Mouse (Mus musculus) left cerebral cortex, adult 6 months (tissue): Measurements from ENCODE around the gene Dbil5. TPM values are rescaled to one million over a fixed set of nuclear protein-coding genes. Genes with fewer than 3 reads are reported as not detected.

Experiments used
- long read RNA-seq, 2 experiments: library from polyadenylated mRNA; unstranded; transcript quantifications; one replicate each; pipeline ENCODE4 v2.0.0; 2019 to 2020
- polyA plus RNA-seq: library from polyadenylated mRNA; unstranded; fragments of <200 nt; fragmentation: Nextera tagmentation; gene quantifications from 2 replicates; pipeline ENCODE4 v1.2.3, GENCODE M21; 2021

Gene Dbil5
- polyA plus RNA-seq, result 1.2 and 2.3 TPM in 2 replicates
- long read RNA-seq, experiment 1, result 0 reads
- long read RNA-seq, experiment 2, partial matches to known transcripts, result 0 of 1 reads
- long read RNA-seq, experiment 2, other reads (novel, unspliced or antisense), result 0 of 1 reads

GRCm38 (mm10) chr11:76217390-76217800 is at the start of gene Dbil5, which contains the start of gene Gemin4:
Gene Dbil5 (plus strand): TSS chr11:76217608.
Gene Gemin4 (minus strand): TSS chr11:76217664.

GRCm38 (mm10) chr11:76179495-76180145 is 37.8 kb upstream of the Dbil5 start, which contains the start of the genes Vps53 and Fam57a:
Gene Vps53 (minus strand): TSS chr11:76179647.
Gene Fam57a (plus strand): TSS chr11:76179671.

GRCm38 (mm10) chr11:76242901-76243810 is 25.7 kb downstream of the Dbil5 start, which contains the start of the genes Mrm3 and Glod4:
Gene Mrm3 (plus strand): TSS chr11:76243715.
Gene Glod4 (minus strand): TSS chr11:76243725.

Other genes starting within 250 kb of the Dbil5 start
- 5.0 and 5.5 TPM in 2 replicates for gene 1700016K19Rik, start 217.7 kb upstream of the Dbil5 start, polyA plus RNA-seq
- 3.9 and 6.7 TPM in 2 replicates for gene Rflnb, start 189.8 kb upstream of the Dbil5 start, polyA plus RNA-seq
- 52.9 and 56.8 TPM in 2 replicates for gene Vps53, start 38.0 kb upstream of the Dbil5 start, polyA plus RNA-seq
- gene Fam57a, start 37.9 kb upstream of the Dbil5 start, polyA plus RNA-seq, result 12.6 and 15.7 TPM in 2 replicates
- 6.8 and 7.1 TPM in 2 replicates for gene Gemin4, start 56 bp downstream of the Dbil5 start, polyA plus RNA-seq
- gene Mrm3, start 26.1 kb downstream of the Dbil5 start, polyA plus RNA-seq, result 17.3 and 21.4 TPM in 2 replicates
- gene Glod4, start 26.1 kb downstream of the Dbil5 start, polyA plus RNA-seq, result 110 and 123 TPM in 2 replicates
- gene Nxn, start 181.5 kb downstream of the Dbil5 start, polyA plus RNA-seq, result 1.9 and 2.4 TPM in 2 replicates
- gene Timm22, start 189.3 kb downstream of the Dbil5 start, polyA plus RNA-seq, result 30.2 and 51.9 TPM in 2 replicates